Mouse (Mus musculus) G1E-ER4 (cell line): ENCODE results near the gene Lrmda. TPM values are rescaled to one million over a fixed set of nuclear protein-coding genes. Genes with fewer than 3 reads are reported as not detected.

Experiments
- GATA1 ChIP-seq: IDR thresholded peaks from one replicate; pipeline ENCODE4 v1.8.0; 2012; ENCODE audit warnings: low read length, inconsistent platforms
- polyA plus RNA-seq: library from polyadenylated mRNA; stranded (reverse); fragments of >175 nt; gene quantifications from 2 replicates; pipeline ENCODE4 v1.2.3, GENCODE M21; 2012

Gene Lrmda
- polyA plus RNA-seq, 1 experiment: not detected

DNA sequence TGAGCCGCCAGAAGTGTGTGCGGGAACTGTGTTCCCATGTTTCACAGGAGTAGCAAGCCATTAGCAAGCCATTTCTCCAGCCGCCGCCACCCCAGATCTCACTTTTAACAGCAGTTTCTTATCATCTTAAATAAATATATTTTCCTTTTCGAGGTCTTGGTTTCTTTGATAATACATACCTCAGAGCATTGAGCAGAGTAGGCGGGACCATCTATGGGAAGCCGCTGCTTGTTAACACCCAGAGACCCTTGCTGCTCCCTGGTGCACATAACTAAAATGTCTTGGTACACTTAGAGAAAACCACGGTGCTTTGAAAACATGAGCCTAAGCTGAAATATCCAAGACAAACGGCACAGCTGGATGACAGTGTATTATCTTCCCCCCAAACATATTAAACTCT is 562.6 kb downstream of the Lrmda start:
- no peak for TF ChIP-seq GATA1

DNA sequence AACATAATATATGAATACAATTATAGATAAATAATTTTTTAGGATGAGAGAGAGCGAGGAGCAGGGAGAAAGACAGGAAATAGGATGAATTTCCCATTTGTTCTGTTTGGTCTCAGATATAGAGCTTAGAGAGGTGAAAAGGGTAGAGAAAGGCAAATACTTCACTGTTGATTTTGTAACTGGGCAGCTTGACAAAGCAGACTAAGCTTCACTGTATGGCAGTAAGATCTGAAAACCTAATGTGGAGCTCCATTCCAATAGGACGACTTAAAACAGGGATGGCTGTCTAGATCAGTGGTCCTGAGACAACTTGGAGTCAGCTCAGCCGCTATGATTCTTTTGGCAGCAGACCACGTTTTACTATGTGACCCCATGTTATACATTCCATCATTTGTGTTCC is 566.8 kb downstream of the Lrmda start:
- TF ChIP-seq GATA1: no peak

DNA sequence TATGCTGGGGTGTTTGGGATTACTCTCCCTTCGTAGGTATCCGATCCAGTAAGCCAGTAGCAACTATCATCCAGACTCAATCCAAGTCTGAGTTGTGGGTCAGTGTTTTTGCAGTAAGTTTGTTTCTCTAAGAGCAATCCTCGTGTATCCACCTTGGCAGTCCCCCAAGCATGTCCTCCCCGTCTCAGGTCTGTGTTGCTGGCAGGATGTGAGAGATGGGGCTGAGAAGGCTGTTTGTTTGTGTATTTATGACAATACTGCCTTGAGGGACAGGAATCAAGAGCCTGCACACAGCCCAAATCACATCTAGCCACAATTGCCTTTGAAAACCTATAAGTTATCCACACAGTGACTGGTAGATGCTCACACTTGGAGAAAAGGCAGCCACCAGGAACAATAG is 567.3 kb downstream of the Lrmda start:
- TF ChIP-seq GATA1: no peak

DNA sequence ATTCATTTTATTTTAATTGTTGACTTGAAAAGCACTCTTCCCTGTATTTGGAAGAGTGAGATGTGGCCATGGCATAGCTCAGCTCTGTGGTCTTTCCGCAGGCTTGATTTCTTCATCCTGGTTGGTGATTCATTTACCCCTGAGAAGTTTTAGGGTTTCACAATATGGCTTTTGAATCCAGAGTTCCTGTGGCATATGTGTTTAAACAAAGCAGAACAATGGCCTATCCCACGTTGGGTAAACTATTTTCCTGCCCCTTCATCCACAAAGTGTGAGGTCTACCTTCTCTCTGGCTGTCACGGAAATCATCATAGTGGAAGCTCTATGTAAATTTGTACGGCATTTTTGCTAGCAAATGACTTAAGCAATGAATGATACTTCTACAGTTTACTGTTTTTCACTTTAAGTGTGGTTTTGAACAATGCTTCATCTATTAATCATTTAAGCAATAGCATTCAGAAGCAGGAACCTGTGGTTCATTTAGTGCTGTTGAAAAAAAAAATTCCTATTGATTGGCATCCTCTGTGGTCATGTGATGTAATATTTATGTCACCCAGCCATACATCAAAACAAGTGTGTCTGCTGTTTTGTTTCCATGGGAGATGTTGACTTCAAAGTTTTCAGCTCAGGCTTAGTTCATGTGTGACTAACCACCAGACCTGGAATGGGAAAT is 567.9 kb downstream of the Lrmda start:
- TF ChIP-seq GATA1: no peak

DNA sequence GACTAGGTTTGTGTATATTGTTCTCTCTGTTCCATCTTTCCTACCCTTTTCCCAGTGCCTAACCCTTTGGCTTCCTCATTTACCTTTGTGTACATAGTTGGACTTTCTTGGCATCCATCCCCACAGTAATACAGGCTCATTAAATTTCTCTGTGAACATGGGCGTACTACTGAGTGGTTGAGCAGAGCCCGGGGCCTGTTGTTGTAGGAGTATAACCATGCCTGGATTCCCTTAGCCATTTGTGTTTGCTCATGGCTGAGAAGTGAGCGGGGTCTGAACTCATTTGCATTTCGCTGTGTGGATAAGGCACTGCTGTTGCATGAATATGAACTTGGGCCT is 568.4 kb downstream of the Lrmda start:
- TF ChIP-seq GATA1: no peak

DNA sequence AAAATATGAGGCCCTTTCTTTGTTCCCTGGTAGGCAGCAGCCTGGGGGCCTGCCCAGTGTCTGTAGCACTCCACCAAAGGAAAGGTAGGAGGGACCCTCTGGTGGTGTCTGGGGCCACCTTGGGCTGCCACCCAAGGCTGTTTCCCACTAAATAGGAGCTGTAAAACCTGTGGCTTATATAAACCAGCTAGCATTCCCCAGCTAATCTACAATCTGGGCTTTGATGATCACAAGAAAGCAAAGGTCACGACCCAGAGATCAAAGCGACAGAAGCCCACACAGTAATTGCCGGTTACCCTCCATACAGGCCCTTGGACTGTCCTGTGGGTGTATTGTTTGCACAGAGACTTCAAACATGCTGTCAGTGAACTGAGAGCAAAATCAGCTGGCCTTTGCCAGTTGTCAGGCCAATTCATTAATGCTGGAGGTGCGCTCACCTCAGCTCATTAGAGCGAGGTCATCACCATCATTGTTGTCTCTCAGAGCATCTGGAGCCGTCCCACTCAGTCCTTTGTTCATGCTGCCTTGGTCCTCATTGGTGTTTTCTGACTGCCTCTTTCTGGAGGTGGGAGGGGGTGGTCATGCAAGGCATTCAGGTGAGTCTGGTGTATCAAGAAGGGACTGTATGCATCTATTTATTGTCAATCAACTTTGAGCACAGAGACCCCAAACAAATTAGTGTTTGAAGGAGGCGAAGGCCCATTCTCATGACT is 570.1 kb downstream of the Lrmda start:
- no peak for TF ChIP-seq GATA1

DNA sequence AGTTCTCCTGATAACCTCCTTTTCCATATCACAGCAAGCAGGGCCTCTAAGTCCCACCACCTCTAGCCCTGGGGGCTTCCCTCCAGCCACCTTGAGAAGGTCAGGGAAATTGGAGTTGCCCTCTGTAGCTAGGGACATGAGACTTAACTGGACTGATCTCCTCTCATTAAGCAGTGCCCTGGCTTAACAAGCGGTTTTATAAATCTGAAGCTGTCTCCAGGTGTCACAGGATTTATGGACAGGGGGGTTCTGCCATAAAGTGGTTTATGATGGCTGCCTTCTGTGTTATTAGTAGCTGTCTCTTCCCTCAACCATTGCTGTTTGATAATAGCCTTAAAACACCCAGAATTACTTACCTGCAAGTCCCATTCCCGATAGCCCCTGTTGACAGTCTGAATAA is 571.7 kb downstream of the Lrmda start:
- TF ChIP-seq GATA1: no peak

DNA sequence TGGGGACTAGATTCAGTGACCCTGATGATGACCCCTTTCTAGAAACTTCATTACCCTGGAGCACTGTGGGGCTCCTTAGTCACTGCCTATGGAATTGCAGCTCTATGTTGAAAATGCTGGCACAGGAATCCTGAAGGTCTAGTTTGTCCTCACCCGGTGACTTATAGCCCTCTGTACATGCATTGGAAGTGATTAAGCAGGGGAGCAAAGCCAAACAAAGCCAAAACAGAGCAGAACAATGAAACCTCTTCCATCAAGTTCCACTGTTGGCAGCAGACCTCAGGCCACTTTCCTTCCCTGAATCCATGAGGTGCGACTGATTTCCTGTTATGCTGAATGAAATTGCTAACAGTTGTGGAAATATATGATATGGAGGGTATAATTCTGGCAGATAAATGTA is 578.0 kb downstream of the Lrmda start:
- TF ChIP-seq GATA1: no peak

DNA sequence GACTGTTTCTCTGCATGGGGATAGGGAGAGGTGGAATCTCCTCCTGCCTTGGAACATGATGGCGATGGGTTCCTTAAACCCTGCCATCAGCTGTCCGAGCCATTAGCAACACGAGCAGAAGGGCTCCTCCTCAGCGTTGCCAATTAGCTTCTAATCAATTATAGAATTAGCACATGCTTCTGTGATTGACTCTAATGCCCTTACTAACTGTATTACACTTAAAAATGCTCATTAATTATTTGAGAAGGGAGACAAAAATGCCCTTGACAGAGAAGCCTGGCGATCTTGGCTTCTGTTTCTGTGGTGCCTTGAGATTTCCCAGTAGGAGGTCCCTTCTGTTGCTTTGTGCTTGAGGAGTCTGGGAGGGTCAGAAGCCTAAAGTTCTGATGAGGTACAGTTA is 579.1 kb downstream of the Lrmda start:
- TF ChIP-seq GATA1: no peak

DNA sequence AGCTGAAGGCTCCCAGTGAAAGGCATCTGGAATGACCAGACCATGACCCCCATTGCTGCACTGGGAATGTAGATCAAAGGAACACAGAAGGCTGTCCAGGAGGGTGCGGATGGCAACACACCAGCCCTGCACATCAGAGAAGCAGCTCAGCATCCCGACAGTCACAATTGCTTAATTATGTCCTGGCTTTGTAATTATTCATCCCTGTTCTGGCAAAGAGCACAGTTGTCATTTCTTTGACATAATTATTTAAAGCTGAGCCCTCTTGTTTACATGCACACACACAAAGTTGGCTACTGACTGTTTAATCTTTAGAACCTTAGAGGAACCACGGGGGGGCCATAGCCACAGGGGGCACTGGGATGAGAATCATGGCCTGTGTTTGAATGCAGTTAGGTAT is 580.7 kb downstream of the Lrmda start:
- no peak for TF ChIP-seq GATA1

DNA sequence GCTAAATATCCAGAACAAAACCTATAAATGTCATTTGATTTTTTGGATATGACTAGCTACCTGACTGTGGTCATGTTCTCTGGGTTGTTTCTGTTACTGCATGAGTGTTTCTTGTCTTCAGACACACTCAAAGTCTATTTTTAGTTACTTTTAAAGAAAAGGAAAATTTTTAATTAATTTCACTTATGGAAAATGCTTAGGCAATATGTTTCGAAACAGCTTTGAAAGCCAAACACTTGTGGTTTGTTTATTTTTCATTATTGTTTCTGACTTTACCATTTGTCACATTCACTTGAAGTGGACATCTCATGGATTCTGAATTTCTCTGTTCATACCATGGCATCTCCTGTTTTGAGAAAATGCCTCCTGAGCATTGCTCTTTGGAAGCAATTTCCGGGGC is 582.8 kb downstream of the Lrmda start:
- no peak for TF ChIP-seq GATA1

DNA sequence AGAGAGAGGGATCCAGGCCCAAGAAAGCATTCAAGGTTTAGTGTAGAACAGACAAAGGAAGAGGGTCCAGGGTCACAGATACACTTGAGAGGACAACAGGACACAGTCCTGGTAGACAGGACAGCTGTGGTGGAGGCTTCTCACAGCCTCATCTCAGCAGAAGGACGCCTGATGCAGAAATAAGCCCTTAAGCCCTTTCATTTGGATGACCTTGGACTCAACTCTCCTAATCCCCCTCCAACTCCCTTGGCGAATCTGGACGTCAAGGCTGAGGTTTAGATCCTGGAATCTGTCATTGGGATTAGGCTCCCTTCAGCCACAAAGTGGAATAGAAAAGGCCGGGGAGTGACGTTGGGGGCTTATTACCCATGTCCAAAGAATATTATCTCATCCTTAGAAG is 589.1 kb downstream of the Lrmda start:
- no peak for TF ChIP-seq GATA1

DNA sequence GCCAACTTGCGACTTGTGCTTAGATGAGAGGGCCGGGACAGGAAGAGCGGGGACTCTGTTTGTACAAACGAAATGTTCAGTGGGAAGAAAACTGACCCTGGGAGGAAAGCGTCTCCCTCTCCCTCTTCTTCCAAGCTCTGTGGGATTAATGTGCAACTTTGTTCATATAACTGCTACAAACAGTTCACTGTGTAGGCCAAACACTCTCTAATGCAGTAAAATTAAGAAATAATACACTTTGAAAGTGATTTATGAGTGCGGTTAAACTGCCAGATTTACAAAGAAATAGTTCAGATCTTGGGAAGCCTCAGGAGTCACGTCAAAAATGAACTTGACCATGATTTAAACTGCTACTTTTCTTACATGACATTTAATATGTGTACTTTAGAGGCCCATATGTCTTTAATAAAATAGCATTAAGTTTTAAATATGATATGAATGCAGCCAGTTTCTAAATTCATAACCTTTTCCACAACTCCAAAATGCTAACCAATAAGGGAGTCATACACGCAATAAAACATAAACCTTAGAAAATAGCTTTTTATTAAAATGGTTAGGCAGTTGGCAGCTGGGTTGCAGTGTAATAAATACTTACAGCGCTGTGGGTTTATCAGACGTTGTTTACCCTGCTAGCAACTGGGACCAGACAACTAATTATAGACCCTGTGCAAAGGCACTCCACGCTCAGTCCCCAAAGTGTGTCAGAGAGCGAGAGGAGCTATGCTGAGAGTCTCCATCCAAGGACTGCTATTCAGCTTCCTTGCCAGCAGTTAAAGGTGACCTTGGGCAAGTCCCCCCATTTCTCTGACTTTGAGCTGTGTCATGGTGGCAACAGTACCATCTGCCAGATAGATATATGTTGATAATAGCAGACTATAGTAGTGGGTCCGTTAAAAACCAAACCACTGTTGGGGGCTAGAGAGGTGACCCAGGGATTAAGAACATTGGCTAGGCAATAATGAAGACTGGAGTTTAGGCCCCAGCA is 590.0 kb downstream of the Lrmda start:
- TF ChIP-seq GATA1: no peak

DNA sequence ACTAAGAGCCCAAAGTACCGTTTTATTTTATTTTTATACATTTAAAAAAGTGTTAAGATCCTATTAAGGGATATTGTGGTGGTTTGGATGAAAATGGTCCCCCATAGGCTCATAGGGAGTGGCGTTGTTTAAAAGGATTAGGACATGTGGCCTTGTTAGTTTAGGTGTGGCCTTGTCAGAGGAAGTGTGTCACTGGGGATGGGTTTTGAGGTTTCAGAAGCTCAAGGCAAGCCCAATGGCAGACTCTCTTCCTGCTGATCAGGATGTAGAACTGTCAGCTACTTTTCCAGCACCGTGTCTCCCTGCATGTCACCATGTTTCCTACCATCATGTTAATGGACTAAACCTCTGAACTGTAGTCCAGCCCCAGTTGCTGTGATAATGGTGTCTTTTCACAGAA is 591.5 kb downstream of the Lrmda start:
- no peak for TF ChIP-seq GATA1

DNA sequence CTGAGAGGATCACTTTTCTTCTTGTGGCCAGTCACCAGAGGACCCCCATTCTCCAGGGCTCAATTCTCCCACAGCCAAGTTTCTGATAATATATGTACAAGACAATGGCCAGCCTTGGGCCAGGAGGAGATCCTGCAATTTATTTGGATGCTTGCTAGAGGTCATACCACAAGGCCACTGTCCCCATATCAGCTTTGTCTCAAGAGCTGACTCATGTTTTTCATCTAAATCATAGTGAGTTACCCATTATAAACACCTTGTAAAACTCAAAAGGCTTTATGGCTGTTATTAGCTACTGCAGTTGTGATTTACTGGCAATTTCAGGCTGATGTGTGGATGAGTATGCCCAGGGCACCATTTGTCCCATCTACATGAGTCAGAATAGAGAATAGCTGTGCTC is 600.7 kb downstream of the Lrmda start:
- TF ChIP-seq GATA1: no peak

DNA sequence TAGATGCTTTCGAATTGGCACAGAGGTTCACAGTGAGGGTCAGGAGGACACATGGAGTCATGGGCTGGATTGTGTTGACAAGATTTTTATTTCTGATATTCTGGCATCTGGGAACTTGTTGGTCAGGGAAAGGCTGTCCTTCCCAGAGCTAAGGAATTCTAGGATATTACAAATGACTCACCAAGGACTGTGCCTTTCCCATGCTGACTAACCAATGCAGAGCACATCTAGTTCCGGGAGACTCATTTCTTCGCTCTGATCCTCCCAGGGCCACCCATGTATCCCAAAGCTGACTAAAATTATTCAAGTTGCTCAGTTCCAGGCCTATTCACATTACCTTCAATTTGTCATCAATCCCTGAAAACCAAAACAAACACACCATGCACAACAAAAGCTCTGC is 602.4 kb downstream of the Lrmda start:
- no peak for TF ChIP-seq GATA1

DNA sequence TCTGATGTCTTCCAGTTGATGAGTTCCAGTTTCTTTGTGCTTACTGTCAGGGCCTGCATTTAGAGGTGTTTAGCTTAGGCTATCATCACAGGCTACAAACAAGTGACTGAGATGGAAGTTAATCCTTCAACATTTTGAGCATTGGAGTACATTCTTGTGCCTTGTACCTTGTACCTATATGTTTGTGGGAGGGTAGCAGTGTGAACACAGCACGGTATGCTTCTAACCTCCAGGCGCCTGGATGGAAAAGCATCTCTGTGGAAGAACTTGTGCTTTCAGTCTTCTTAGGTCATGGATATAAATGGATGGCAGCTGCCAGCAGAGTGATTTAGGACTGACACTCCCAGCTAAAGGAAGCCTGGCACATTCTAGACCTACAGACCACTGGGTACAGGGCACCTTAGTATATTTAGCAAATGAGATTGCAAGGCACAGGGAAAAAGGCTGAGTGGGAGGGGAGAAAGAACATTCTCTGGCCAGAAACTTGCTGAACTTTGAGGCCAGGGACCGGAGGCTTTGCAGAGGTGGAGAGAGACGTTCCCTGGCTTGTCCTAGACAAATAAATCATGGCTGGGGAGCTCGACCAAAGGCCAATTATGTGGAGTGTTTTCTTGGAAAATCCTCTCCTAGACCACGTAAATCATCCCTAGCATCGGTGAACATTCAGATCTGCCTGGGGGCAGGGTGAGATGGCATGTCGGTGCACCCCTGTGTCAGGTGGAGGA is 607.8 kb downstream of the Lrmda start:
- no peak for TF ChIP-seq GATA1
